Mouse (Mus musculus) left cerebral cortex, postnatal 14 days (tissue): Measurements from ENCODE around the gene Atrnl1. TPM values are rescaled to one million over a fixed set of nuclear protein-coding genes. Genes with fewer than 3 reads are reported as not detected.
"Not testable (repeated sequence)": the region's sequence is repeated elsewhere in the genome, so short reads cannot be mapped to it uniquely, and the experiment has no call there.

Source experiments
- DNase-seq, 2 experiments: peaks; one replicate each; pipeline ENCODE4 v3.0.0; 2021 to 2022; ENCODE audit warnings: low spot score in 2 of 2, mixed read lengths in 1 of 2
- intact Hi-C: fragments of 180-260 bp; cut with DNase I; formaldehyde crosslinking; loops from one replicate; pipeline ENCODE4 v1.15.1; 2025
- total RNA-seq, 2 experiments: library from RNA; stranded (reverse); gene quantifications; 2 replicates each; pipeline ENCODE4 v1.2.3; 2021

Atrnl1 gene
- total RNA-seq, 2 experiments from 2014 or later = 110 to 123 TPM

DNA sequence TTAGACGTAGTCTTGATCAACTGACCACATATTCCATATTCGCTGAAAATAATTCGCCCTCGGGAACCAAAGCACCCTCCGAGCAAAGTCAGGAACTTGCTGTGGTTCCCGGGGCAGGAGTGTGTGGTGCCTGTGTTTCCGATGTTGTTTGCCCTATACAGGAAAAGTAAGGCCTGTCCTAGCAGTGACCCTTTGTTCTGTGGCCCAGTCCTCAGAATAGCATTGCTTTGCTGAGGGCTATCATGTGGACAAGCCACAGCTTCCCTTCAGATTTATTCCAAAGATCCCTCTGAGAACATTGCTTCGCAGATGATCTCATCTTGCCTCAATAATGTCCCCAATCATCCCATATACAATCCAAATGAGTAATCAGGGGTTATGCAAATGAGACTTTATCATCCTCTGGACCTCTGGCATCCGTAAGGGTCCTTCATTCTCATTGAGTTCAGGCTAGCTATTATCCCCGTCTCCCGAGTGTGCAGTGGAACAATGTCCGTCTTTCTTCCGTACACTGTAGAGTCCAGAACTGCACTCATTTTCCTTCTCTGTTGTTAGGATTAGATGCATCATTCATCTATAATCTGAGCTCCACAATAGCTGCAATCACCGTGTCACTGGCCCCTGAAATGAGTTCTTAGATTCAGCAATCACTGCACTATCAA lies 380.4 kb downstream of the Atrnl1 start:
- DNase-seq = no peak
- intact Hi-C loops = no loop called here

DNA sequence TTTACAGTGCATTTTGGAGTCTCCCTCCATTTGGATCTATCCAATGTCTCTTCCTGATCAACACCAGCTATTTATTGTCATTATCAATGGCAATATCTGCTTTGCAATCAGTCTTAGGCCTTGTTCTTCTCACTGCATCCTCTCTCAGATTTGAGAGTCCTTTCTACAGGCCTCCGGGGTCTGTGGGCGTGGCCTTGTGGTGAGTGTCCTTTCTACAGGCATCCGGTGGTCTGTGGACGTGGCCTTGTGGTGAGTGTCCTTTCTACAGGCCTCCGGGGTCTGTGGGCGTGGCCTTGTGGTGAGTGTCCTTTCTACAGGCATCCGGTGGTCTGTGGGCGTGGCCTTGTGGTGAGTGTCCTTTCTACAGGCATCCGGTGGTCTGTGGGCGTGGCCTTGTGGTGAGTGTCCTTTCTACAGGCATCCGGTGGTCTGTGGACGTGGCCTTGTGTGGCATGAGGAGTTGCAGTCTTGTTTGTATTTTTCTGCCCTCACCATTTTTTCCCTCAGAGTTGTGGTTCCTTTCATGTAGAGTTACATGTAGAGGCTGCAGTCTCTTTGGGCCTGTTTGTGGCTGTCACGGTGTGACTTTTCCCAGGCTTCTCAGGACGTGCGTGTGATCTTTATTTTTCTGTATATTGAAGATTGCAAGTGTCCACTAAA lies 383.5 kb downstream of the Atrnl1 start:
- DNase-seq, intact Hi-C loops: not testable (repeated sequence)

DNA sequence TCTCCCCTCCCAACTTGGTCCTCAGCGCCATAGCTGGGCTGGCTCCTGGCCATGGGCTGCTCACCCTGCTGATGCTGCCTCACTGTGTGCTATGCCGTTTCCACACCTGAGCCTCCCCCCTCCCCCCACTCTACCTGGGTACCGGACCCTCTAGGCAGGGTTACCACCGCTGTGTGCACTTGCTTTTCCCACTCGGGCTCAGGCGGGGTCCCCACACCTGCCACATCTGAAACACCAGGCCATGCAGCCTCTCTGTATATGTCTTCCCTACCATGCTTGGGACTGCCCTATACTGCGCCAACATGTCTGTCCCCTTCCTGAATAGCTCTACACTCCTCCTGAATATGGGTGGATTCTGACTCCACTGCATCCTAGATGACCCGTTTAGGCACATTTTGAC lies 384.2 kb downstream of the Atrnl1 start:
- DNase-seq = no peak
- intact Hi-C loops = loop anchor here (5.0 kb wide), 1 partner anchor 472 kb away; no protein-coding TSS in a partner anchor

DNA sequence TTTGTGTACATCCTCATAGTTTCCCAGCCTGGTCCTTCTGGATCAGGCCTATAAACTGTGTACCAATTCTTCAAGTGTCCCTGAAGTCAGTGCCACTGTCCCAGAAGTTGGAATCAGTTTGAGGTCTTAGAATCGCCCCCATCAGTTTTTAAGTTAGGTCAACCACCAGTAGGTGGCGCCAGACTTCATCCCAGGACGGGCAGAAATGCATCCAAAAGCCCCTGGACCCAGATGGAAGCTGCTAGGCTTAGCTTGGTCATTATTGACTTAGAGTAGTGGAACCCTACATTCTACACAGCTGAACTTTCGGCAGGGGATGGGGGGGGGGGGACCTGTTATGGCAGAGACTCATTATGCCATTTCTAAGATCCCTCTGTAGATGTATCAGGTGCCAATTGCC lies 387.1 kb downstream of the Atrnl1 start:
- intact Hi-C loops = loop anchor here (5.0 kb wide), 1 partner anchor 469 kb away; no protein-coding TSS in a partner anchor
- peak; percentile 17 to 35 for DNase-seq

DNA sequence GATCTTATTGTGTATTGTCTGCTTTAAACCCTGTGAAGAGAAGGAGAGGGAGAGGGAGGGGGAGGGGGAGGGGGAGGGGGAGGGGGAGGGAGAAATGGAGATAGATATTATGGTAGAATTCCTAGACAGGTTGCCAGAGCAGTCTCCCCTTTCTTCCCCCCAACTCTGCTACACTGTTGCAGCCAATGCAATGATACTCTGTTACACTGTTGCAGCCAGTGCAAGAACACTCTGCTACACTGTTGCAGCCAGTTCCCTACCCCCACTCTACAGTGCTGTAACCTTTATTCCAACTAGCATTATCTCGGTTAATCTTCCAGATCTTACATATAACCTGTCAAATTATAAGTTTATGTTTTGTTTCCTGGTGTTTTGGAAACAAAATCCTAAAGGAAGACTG lies 400.8 kb downstream of the Atrnl1 start:
- DNase-seq = no peak
- intact Hi-C loops = no loop called here

DNA sequence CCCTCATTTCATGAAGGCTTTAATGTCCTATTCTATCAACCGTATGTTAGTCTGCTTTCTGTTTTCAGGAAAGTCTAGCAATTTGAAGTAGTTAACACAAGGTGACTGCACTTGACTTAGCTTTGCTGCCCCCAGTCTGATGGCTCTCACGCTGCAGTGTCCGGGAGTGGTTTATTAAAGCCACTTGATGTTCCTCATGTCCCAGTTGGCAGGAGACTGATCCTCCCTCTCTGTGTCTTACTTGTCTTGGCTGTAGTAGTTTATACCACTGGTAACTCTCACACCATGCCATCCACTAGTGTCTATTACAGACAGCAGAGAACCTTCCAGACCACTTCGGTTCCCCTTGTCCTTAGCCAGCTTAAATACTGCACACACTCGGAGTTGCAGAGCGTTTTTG lies 404.9 kb downstream of the Atrnl1 start:
- intact Hi-C loops = no loop called here
- no peak for DNase-seq

DNA sequence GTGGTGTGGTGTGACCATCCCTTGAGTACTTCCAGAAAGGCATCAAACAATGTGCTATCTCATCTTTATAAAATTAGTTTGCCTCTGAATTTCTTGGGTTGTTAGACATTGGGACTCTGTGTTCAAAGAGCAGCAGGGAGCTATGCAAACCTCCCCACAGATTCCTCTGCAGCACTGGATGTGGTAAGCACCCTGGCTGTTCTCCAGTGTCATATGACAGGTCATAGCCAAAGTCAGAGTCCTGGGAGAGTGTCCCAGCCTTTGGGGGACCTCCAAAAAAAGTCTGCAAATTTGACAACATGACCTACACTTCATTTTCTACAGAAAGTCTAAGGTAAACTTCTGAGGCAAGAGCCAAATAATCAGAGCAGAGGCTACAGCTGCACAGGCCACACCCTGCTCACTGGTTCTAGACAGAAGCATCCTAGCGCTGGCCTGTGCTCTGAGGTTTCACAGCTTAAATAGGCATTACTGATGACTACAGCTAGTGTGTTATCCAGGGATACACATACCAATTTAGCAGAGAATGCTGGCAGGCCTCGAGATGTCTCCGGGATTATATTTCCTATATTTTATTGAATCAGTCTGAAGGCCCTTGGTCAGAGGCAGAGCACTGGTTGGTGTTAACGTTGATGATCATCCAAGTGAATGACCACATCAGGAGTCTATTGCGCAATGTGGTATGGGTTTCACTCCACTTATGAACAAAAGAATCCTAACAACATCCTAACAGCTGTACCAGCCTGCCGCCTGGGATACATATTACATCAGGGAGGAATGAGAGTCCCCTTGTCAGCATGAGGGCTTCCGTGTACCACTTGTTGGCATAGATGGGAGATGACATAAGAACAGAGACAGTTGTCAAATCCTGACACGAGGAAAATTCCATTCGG lies 406.0 kb downstream of the Atrnl1 start:
- DNase-seq = no peak
- intact Hi-C loops = no loop called here

DNA sequence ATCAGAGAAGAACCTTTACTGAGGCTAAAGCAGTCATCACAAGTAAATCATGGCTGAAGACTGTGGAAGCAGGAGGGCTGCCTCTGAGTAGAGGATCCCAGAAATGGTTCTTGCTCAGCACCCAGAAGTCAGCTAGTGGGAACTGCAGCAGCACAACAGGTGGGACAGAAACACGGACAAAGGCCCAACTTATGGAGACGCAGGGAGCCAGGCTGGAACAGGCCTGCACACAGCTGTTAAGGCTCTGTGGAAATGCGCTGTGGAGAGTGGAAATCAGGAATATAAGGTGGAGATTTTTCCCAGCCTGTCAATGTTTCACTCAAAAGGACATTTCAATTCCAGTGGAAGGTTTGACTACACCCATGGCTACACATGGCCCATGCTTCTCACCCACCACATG lies 406.6 kb downstream of the Atrnl1 start:
- DNase-seq = no peak
- intact Hi-C loops = no loop called here

DNA sequence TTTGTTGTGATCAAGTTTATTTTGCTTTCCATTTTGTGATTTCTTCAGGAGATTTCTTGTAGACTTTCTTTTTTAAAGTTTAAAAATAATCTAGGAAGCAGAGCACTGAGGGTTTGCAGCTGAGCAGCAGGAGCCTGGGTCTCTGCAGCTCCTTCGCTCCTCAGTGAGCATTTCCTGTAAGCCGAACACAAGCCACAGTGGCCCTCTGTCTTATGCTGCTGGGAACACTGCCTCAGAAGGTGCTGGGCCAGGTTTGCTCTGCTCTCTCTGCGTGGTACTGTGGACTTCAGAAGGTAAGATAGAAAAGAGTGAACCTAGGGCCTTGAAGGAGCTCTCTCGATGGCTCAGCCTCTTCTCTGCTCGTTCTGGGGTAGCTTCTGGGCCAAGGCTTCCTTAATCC lies 407.9 kb downstream of the Atrnl1 start:
- intact Hi-C loops = no loop called here
- no peak for DNase-seq

DNA sequence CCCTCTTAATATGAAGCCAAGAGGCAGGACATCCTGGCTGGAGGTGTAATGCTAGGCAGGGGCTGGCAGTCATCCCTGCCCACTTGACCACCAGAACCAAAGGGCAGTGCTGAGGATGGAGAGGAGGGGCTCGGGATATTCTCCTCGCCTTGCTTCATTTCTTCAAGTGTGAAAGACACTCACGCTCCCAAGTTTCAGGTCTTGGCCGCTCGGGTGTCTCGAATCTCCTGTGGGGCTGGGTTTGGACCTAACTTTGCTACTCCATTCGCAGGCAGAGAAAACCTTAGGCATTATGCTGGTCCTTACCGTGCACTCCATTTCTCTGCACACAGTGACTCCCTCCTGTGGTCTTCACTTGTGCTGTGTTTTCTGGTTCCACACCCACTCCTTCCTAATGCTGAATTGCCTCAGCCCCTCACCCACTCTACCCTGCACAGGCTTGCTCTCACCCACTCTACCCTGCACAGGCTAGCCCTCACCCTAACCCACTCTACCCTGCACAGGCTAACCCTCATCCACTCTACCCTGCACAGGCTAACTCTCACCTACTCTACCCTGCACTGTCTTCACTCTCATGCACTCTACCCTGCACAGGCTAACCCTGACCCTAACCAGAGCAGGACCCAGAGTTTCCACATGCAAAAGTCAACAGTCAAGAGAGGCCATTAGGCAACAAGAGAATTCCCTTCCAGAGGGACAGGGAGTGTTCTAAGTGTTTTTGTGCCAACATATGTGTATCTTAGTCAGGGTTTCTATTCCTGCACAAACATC lies 410.9 kb downstream of the Atrnl1 start:
- intact Hi-C loops = no loop called here

DNA sequence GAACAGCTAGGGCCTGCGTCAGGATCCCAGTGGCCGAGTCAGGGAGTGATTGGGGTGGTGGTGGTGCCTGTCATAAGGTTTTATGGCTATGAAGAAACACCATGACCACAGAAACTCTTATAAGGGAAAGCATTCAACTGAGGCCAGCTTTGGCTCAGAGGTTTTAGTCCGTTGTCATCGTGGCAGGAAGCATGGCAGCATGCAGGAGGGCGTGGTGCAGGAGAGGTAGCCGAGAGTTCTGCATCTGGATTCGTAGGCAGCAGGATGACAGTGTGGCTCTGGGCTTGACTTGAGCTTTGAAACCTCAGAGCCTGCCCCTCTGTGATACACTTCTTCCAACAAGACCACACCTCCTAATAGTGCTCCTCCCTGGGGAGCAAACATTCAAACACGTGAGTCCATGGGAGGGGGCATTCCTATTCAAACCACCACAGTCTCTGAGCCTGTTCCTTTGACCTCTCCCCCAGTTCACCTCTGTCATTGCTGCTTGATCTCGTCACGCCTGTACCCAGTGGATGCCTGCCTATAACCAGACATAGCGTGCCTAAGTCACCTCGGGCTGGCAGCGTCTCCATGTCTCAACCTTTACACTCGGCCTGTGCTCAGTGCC lies 412.5 kb downstream of the Atrnl1 start:
- DNase-seq = no peak
- intact Hi-C loops = no loop called here

More for the DNA sequence above, 410.9 kb downstream of the Atrnl1 start:
- no peak for DNase-seq

DNA sequence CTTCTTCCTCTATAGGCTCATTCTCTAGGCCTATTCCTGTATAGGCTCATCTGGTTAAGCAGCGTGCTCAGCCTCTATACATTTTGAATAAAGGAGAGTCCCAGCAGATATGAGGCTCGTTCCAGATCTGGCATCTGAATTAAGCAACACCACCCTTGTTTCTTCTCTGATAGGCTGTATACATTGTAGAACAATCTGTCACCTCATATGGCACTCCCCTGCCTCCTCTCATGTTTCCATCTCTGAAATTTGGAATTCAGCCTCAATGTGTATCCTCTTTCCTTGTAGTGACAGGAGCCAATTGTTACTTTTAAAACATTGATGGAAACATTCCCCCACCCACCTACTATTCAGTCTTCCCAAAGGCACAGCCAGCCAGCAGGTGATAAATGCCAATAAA lies 414.2 kb downstream of the Atrnl1 start:
- peak in 1 of 2 experiments; percentile 13 for DNase-seq
- intact Hi-C loops = no loop called here

DNA sequence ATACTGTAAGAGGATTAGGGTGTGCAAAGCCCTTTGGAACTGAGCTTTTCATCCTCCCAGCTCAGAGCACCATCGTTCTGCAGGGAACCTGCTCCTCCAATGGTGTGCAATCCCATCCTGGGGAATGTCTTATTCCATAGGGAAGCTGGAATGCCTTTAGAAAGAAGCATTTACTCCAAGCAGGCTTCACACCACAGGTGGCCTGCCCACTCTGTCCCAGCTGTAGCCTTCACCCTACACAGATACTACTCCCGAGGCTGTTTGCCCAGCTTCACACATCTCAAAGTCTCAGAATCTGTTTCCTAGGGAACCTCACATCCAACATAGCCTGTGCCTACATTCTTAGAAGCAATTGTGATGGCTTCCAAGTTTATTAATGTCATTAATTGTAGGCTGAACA lies 418.8 kb downstream of the Atrnl1 start:
- intact Hi-C loops = no loop called here
- DNase-seq = peak; percentile 68 to 79

DNA sequence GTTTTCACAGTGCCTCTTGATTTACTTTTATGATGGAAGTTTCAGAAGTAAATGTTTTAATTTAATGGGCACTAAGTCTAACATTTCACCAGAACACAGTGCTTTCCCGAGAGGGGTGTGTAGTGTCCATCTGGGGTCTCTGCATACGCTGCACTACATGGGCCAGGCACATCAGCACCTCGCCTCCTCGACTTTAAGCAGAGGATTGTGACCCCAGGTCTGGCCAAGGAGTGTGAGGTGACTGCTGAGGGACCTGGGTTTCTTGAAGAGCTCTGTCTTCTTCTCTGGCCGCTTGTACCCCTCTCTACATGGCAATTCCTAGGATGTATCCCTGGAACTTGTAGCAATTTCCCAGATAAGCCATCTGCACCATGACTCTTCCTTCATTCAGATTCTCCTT lies 422.4 kb downstream of the Atrnl1 start:
- no peak for DNase-seq
- intact Hi-C loops = no loop called here

DNA sequence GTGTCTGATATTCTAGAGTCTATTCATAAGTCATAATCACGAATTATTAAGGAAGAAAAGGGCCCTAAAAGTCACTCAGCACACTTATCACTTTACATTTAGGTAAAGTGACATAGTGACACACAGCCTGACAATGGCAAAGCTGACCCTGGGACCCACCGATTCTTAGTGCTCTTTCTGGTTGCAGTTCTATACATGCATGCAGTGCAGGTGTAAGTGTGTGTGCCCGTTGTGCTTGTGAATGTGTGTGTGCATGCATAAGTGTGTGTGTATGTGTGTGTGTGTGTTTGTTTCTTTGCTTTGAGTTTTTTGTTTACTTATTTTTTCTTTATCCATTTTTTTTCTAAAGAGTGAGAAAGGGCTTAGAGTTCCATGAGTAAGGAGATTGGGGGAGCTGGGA lies 425.3 kb downstream of the Atrnl1 start:
- intact Hi-C loops = no loop called here
- no peak for DNase-seq

DNA sequence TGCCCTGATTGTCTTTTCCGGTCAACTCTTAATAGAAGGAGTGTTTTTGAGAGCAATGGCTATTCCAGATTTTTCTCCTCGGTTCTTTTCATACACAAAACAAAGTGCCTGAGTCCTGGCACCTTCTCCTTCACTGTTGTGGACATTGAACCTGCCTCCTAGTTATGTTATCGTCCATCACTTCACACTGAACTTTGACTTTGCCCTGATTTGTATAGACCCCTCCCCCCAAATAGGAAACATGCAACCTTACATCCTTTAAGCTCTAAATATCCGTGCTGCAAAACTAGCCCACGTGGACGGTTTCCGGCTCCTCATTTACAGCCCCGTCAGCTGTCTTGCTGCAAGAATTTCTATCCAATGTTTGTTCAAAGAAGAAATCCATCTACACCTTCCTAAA lies 432.3 kb downstream of the Atrnl1 start:
- intact Hi-C loops = no loop called here
- DNase-seq = no peak

DNA sequence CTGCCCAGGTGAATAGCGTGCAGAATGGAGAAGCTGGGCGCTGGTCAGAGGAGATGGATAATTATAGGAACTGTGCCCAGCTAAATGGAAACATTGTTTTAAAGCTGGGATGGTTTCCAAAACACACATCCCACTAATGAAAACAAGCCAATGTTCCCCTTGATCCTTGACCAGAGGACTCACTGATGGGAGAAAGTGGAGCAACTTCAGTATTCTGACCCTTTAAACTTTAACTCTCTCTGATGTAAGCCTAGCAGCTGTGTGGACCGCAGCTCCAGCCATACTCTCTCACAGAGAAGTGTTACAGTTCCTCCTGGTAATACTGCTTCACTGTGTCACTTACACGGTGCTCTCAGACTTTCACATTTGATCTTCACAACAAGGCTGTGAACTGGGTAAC lies 432.7 kb downstream of the Atrnl1 start:
- DNase-seq = no peak
- intact Hi-C loops = no loop called here

DNA sequence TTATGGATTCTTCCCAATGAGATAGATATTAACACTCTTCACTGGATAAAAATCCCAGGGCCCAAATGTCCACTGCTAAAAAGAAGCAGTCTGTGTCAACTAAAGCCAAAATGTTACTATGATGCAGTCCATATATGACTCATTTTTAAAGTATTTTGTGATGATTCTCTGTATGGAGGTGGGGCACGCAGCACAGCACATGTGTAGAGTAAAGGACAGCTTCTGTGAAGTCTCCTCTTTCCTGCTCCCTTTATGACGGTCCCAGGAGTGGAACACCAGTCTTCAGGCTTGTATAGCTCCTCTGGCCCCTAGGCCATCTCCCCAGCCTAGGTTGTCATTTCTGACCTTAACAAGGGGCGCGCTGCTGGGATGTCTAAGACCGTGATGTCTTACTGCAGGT lies 434.0 kb downstream of the Atrnl1 start:
- DNase-seq = no peak

DNA sequence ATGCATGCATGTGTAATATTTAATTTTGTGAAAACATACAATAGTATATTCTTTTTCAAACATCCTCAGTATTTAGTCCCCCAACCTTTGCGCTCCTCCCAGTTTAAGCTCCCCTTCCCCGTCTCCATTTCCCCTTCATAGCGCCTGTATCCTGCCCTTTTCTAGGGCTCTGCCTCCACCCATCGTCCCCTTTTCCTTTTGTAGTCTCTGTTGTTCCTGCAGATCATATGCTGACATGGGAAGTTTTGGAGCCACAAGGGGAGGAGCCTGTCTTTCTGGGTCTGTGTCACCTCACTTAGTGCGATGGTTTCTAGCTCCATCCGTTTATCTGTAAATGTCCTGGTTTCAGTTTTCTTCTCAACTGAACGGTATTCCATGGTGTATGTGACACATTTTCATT lies 435.8 kb downstream of the Atrnl1 start:
- no peak for DNase-seq
- intact Hi-C loops = no loop called here

More for the DNA sequence above, 434.0 kb downstream of the Atrnl1 start:
- intact Hi-C loops = no loop called here
